Mouse (Mus musculus): Measurements from ENCODE around the gene Socs5.

Gene Socs5

GRCm38 (mm10) chr17:87106691-87107523 is 572 bp upstream of the Socs5 start:
- peak; percentile 61 for DNase-seq (ENCODE audit: low read depth, low spot score)

GRCm38 (mm10) chr17:87108507-87109292 is 1.2 kb downstream of the Socs5 start:
- no peak for DNase-seq (ENCODE audit: low read depth, low spot score)

DNA sequence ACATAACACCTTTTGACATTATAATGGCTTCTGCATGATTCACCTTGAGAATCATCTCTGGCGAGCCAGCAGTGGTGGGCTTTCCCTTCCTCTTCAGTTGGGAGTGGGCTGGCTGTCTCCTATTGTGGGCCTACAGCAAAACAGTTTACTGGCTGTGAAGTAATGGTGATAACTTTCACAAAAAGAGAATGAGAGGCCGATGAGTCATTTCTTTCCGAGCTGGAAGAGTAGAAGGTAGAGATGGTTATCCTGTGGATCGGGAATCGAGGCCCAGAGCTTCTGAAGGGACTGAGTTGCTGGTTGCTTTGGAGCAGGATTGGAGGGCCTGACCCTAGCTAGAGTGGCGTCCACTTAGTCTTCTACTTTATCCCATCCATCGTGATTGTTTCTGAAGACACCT is 2.0 kb downstream of the Socs5 start:
- no peak for DNase-seq (ENCODE audit: low read depth, low spot score)

- no peak for DNase-seq (ENCODE audit: low read depth, low spot score)
Measured at GRCm38 (mm10) chr17:87112852-87113592, 5.5 kb downstream of the Socs5 start.

GRCm38 (mm10) chr17:87115615-87116014 is 8.1 kb downstream of the Socs5 start:
- no peak for DNase-seq (ENCODE audit: low read depth, low spot score)

GRCm38 (mm10) chr17:87118966-87119526 is 11.6 kb downstream of the Socs5 start:
- DNase-seq (ENCODE audit: low read depth, low spot score) = no peak

DNA sequence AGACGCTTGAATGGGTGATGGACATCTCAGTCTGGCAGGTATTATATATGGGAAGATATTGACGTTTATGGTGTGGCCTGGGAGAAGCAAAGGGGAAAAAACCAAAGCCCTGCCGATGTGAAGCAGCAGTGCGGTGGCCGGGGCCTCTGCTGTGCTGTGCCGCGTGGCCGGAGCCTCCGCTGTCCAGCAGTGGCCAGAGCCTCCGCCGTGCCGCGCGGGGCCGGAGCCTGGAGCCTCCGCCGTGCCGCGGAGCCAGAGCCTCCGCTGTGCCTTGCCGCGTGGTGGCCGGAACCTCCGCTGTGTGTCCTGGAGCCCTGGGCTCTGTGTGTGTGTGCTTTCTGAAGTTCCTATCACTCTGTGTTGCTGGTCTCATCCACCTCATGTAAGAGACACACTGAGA is 17.9 kb downstream of the Socs5 start:
- DNase-seq (ENCODE audit: low read depth, low spot score) = no peak

GRCm38 (mm10) chr17:87132258-87132657 is 24.8 kb downstream of the Socs5 start:
- no peak for DNase-seq (ENCODE audit: low read depth, low spot score)

- no peak for DNase-seq (ENCODE audit: low read depth, low spot score)
Measured at GRCm38 (mm10) chr17:87133823-87134222, 26.3 kb downstream of the Socs5 start.

DNA sequence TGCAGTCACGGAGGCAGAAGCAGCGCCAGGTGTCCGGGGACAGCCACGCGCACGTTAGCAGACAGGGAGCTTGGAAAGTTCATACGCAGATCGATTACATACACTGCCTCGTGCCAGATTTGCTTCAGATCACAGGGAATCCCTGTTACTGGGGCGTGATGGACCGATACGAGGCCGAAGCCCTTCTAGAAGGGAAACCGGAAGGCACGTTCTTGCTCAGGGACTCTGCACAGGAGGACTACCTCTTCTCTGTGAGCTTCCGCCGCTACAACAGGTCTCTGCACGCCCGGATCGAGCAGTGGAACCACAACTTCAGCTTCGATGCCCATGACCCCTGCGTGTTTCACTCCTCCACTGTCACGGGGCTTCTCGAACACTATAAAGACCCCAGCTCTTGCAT is 27.2 kb downstream of the Socs5 start:
- DNase-seq (ENCODE audit: low read depth, low spot score) = no peak

DNA sequence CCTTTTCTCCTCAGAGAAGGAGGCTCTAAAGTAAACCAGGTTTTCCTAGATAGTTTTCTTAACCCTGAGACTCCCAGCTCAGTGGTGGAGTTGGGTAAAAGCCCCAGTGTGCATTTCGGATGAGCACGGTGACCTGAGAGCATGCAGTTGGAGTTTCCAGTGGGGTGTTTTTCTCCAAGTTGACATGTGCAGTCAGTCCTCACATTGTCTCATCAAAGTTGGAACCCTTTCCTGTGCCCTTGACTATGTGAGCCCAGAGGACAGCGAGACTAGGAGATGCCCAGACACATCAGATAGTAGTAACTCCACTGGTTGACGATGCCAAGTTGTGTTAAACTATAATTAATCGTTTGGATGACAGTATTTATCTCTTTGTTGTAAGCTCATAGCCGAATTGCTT is 28.3 kb downstream of the Socs5 start:
- DNase-seq (ENCODE audit: low read depth, low spot score) = no peak

- DNase-seq (ENCODE audit: low read depth, low spot score) = no peak
Measured at GRCm38 (mm10) chr17:87141188-87141935, 33.9 kb downstream of the Socs5 start.

GRCm38 (mm10) chr17:87142271-87142670 is 34.8 kb downstream of the Socs5 start:
- DNase-seq (ENCODE audit: low read depth, low spot score) = no peak

GRCm38 (mm10) chr17:87143186-87143585 is 35.7 kb downstream of the Socs5 start:
- no peak for DNase-seq (ENCODE audit: low read depth, low spot score)

DNA sequence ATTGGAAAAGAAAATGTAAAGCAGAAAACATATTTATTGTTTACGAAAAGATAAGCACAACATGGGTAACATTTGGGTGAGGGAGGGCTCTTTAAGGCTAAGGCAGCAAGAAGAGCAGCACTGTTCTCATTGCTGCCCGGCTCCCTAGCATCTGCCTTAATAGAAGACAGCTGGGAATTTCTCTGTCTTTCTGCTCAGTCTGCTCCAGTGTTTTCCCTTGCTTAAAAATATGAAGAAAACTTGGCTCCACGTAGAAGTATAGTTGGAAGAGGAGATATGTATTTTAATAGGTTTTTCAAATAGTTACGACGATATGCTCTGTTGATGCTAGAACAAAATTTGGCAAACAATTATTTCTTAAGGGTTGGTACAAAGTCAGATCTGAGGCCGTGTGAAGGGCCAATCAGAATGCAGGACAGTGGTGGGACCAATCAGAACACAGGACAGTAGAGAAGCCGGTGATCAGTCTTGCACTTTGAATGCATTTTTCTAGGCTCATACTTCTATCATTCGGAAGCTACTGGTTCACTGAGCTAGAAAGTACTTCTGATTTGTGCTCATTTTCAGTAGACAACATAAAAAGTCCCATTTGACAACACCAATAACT is 39.0 kb downstream of the Socs5 start:
- DNase-seq (ENCODE audit: low read depth, low spot score) = no peak

GRCm38 (mm10) chr17:87149762-87150161 is 42.3 kb downstream of the Socs5 start:
- DNase-seq (ENCODE audit: low read depth, low spot score) = no peak

- DNase-seq (ENCODE audit: low read depth, low spot score) = no peak
Measured at GRCm38 (mm10) chr17:87152984-87153383, 45.5 kb downstream of the Socs5 start.

DNA sequence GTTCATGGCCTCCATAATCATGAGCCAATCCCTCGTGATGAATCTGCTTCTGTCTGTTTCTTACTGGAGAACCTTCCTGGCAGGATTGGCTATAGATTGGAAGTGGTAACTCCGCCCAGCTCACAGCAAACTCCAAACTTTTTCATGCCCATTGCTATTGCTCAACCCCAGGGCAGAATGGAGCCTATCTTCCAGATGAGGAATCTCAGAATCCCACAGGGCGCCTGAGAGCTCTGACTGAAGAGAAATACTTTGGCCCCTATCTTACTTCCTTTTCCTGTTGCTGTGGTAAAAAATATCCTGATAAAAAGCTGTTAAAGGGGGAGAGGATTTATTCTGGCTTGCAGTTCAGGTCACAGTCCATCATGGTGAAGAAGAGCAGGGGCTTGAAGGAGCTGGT is 48.2 kb downstream of the Socs5 start:
- no peak for DNase-seq (ENCODE audit: low read depth, low spot score)

- DNase-seq (ENCODE audit: low read depth, low spot score) = no peak
Measured at GRCm38 (mm10) chr17:87157739-87158138, 50.3 kb downstream of the Socs5 start.

- DNase-seq (ENCODE audit: low read depth, low spot score) = no peak
Measured at GRCm38 (mm10) chr17:87158597-87158996, 51.1 kb downstream of the Socs5 start.

DNA sequence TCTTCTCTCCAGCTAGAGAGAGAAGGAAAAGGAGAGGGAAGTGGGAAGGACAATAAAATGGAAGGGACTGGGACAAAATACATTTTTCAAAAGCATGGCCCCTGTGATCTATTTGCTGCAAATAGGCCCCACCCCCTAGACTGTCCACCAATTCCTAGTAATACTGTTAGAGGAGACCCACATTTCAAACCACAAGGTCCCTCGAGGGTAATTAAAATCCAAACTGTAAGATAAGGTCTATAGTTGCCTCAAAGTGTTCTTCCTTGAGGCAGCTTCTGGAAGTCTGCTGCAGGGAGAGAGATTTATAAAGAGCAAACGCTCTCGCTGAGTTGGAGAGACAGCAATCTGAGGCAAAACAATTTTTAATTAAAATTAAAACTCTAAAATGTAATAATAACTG is 52.8 kb downstream of the Socs5 start:
- no peak for DNase-seq (ENCODE audit: low read depth, low spot score)

All from c-Kit-negative CD71-positive TER-119-positive erythroid progenitor cells, embryonic 14.5 days (primary cell).